Mouse (Mus musculus): ENCODE data around the gene Accs. TPM values are rescaled to one million over a fixed set of nuclear protein-coding genes. Genes with fewer than 3 reads are reported as not detected.

Gene Accs
- total and polyA plus RNA-seq, 2 experiments from 2014 or later = 5.1 to 15.2 TPM

DNA sequence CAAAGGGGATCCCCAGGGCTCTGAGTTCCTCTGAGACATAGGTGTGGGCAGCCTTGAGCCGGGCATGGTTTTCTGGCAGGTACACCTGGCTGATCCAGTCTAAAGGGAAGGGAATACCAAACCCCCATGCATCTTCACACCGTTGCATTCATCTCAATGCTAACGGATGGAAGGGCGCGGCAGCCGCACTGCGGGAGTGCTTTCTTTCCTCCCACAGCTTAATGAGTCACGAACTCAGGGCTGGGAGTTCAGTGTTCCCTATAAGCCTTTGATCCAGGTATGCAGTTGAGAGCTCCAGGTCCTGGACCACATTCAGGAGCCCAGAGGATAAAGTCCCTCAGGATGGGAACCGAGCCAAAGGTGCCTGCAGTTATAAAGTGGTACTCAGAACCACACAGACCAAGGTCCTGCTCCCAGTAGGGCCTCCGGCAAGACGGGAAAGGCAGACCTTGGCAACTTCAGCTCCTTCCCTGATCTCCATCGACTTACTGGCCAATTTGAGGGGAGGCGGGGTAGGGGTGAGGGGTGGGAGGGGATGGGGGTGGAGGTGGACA lies 13.4 kb downstream of the Accs start:
- Histone ChIP-seq H3K9me3 (ENCODE audit: low read length) (no peaks in the 10 kb centered on the region), H3K4me2 (ENCODE audit: low read depth) (no peak overlapping the region)
- 63% methylated on average over 13 of the region's 13 CpGs for WGBS

DNA sequence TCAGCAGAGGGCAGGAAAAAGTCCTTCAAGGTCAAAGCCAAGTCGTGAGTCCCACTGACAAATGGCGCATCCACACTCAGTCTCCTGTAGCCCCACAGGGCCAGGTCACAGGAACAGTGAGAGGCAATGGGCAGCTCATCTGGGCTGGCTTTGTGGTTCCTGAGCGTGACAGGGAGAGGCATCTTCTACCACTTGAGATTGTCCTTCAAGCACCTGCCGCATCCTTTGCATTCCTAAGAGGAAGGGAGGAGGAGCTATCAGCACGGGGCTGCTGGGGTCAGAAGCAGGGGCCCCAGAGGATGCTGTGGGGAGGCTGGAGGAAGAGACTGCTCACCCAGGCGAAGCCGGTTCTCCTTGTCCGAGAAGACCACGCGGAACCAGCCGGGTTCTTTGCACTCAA lies 14.1 kb downstream of the Accs start:
- 86% methylated on average over 11 of the region's 11 CpGs for WGBS
- Histone ChIP-seq H3K27me3 (ENCODE audit: insufficient read depth, low read length) (no peaks in the 10 kb centered on the region), H3K36me3 (ENCODE audit: insufficient read depth) (peaks cover 20% of the 10 kb centered on the region), H3K9ac (no peak overlapping the region), H3K4me1 (ENCODE audit: insufficient read depth) (no peaks in the 10 kb centered on the region), H3K4me3 (ENCODE audit: low read depth, low read length) (no peak overlapping the region), H3K9me3 (ENCODE audit: low read length) (no peaks in the 10 kb centered on the region), H3K4me2 (ENCODE audit: low read depth) (no peak overlapping the region), H3K27ac (ENCODE audit: low read depth, low read length) (peak overlapping the region; percentile 10; the same call in 1 of the 2 replicates)
- no peak for TF ChIP-seq CTCF (IDR thresholded peaks at IDR 0.05; ENCODE audit: low read depth)
- ATAC-seq (no peak), DNase-seq (no peak)

More for the DNA sequence above, 13.4 kb downstream of the Accs start:
- H3K9ac ChIP-seq = no peak overlapping the region
- ATAC-seq = no peak
- H3K27me3 ChIP-seq (ENCODE audit: insufficient read depth, low read length) = no peaks in the 10 kb centered on the region
- no peak for DNase-seq
- H3K4me3 ChIP-seq (ENCODE audit: low read depth, low read length) = no peak overlapping the region
- no peak overlapping the region for H3K27ac ChIP-seq (ENCODE audit: low read depth, low read length)
- no peaks in the 10 kb centered on the region for H3K4me1 ChIP-seq (ENCODE audit: insufficient read depth)
- TF ChIP-seq CTCF (IDR thresholded peaks at IDR 0.05; ENCODE audit: low read depth) = no peak
- H3K36me3 ChIP-seq (ENCODE audit: insufficient read depth) = peaks cover 23% of the 10 kb centered on the region

DNA sequence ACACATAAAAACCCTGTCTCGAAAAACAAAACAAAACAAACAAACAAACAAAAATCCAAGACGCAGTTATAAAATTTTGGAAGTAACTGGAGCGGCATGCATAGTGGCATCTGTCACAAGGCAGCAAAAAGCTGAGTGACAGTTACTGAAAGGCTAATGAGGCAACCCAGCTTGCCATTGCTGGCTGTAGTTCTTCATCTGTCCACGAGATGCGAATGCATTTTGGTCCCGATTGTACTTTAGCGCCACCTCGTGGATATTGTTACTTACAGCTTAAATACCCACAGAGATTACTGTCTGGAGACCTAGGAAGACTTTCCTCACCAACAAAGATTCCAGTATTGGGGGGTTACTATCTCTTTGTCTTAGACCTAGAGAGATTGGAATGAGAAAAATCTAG lies 26.2 kb downstream of the Accs start:
- Histone ChIP-seq H3K4me1 (ENCODE audit: insufficient read depth) (peaks cover 7% of the 10 kb centered on the region; the same call in 1 of the 2 replicates), H3K4me3 (ENCODE audit: low read depth, low read length) (no peak overlapping the region), H3K4me2 (ENCODE audit: low read depth) (no peak overlapping the region), H3K27ac (ENCODE audit: low read depth, low read length) (no peak overlapping the region), H3K36me3 (ENCODE audit: insufficient read depth) (no peaks in the 10 kb centered on the region), H3K27me3 (ENCODE audit: insufficient read depth, low read length) (no peaks in the 10 kb centered on the region), H3K9ac (no peak overlapping the region), H3K9me3 (ENCODE audit: low read length) (no peaks in the 10 kb centered on the region)
- WGBS = 8% methylated on average over 8 of the region's 8 CpGs
- peak; percentile 99 for TF ChIP-seq CTCF (IDR thresholded peaks at IDR 0.05; ENCODE audit: low read depth)
- ATAC-seq = peak; percentile 68
- peak; percentile 94 for DNase-seq

DNA sequence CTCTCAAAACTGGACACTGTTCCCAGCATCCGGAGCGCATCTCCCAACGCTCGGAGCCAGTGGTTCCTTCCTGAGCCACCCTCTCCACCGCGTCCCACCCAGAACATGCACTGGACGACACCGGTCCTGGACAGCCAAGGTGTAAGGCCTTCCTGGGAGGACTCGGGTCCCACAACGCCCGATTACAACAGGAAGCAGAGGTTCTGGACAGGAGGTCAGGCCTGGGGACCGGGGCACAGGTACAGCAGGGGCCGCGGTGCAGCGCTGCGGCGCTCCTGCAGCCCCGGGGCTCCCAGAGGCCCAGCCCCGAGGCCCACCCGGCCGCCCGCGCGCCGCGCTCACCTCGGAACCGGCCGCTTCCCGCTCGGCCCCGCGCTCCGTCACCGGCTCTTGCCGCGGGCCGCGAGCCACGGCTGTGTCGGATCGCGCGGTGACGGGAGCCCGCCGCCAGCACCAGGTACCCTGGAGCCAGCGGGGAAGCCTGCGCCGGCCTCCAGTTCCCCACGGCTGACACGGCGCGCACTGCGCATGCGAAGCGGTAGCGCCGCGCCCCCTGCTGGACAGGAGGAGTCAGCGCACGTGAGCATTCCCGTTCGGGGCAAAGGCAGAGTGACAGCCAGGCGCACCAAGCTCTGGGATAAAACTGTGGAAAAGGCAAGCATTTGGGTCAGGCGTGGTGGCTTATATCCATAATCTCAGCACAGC lies 27.5 kb downstream of the Accs start, which contains the start of gene Ext2:
Gene Ext2, minus strand, starts transcription at position 524 of the 705 bp plus-strand sequence.
- peak; percentile 96 for ATAC-seq
- H3K36me3 ChIP-seq (ENCODE audit: insufficient read depth) = no peaks in the 10 kb centered on the region
- H3K9me3 ChIP-seq (ENCODE audit: low read length) = no peaks in the 10 kb centered on the region
- H3K27ac ChIP-seq (ENCODE audit: low read depth, low read length) = peak within 1 kb of the TSS; percentile 50; the same call in 1 of the 2 replicates
- H3K4me1 ChIP-seq (ENCODE audit: insufficient read depth) = peaks cover 7% of the 10 kb centered on the region; the same call in 1 of the 2 replicates
- TF ChIP-seq CTCF (IDR thresholded peaks at IDR 0.05; ENCODE audit: low read depth) = peak; percentile 99
- peak within 1 kb of the TSS; percentile 96 for H3K9ac ChIP-seq
- peak within 1 kb of the TSS; percentile 65 for H3K4me2 ChIP-seq (ENCODE audit: low read depth)
- 2% methylated on average over 66 of the region's 66 CpGs for WGBS
- no peaks in the 10 kb centered on the region for H3K27me3 ChIP-seq (ENCODE audit: insufficient read depth, low read length)
- H3K4me3 ChIP-seq (ENCODE audit: low read depth, low read length) = peak within 1 kb of the TSS; percentile 99
- peak; percentile 94 for DNase-seq

DNA sequence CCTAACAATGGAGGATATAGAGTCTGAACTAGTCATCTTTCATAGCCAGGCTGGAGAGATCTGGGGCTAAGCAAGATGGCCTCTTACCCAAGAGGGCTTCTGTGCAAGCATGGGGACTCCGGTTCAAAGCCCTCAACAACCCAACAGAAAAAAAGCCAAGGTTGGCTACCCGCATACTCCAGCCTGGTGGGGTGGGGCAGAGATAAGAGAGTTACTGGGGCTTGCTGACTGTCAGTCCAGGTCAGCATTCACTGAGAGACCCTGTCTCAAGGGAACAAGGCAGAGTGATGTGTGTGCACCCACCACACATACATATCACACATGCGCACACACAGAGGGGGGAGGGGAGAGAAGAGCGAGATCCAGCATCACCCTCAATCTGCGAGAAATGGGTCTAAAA lies 32.0 kb downstream of the Accs start:
- WGBS = 97% methylated on average over 5 of the region's 5 CpGs
- Histone ChIP-seq H3K36me3 (ENCODE audit: insufficient read depth) (peaks cover 7% of the 10 kb centered on the region), H3K27me3 (ENCODE audit: insufficient read depth, low read length) (no peaks in the 10 kb centered on the region), H3K9ac (no peak overlapping the region), H3K4me1 (ENCODE audit: insufficient read depth) (peaks cover 7% of the 10 kb centered on the region; the same call in 1 of the 2 replicates), H3K27ac (ENCODE audit: low read depth, low read length) (no peak overlapping the region), H3K4me2 (ENCODE audit: low read depth) (no peak overlapping the region), H3K4me3 (ENCODE audit: low read depth, low read length) (no peak overlapping the region), H3K9me3 (ENCODE audit: low read length) (no peaks in the 10 kb centered on the region)
- no peak for ATAC-seq
- no peak for TF ChIP-seq CTCF (IDR thresholded peaks at IDR 0.05; ENCODE audit: low read depth)
- no peak for DNase-seq

DNA sequence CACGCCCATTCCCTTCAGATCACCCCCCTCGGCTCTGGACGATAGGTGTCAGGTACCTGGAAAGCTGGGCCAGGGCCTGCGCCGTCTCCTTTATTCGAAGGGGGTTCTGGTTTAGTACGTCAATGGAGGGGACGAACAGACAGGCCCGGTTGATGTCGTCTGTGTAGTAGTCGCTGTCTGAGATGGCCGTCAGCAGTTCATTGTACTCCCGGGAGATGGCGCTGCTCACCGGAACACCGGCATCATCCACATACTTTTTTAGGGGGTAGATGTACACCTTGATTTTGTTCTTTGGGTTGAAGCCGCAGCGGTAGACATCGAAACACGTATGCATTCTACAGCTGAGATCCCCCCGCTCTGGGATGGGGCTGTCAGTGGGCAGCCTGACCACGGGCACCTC lies 36.4 kb downstream of the Accs start:
- no peaks in the 10 kb centered on the region for H3K27me3 ChIP-seq (ENCODE audit: insufficient read depth, low read length)
- H3K27ac ChIP-seq (ENCODE audit: low read depth, low read length) = no peak overlapping the region
- H3K9ac ChIP-seq = no peak overlapping the region
- ATAC-seq (no peak), DNase-seq (no peak)
- WGBS = 92% methylated on average over 22 of the region's 22 CpGs
- no peaks in the 10 kb centered on the region for H3K4me1 ChIP-seq (ENCODE audit: insufficient read depth)
- TF ChIP-seq CTCF (IDR thresholded peaks at IDR 0.05; ENCODE audit: low read depth) = no peak
- no peaks in the 10 kb centered on the region for H3K9me3 ChIP-seq (ENCODE audit: low read length)
- H3K4me2 ChIP-seq (ENCODE audit: low read depth) = no peak overlapping the region
- H3K4me3 ChIP-seq (ENCODE audit: low read depth, low read length) = no peak overlapping the region
- peaks cover 50% of the 10 kb centered on the region for H3K36me3 ChIP-seq (ENCODE audit: insufficient read depth)

DNA sequence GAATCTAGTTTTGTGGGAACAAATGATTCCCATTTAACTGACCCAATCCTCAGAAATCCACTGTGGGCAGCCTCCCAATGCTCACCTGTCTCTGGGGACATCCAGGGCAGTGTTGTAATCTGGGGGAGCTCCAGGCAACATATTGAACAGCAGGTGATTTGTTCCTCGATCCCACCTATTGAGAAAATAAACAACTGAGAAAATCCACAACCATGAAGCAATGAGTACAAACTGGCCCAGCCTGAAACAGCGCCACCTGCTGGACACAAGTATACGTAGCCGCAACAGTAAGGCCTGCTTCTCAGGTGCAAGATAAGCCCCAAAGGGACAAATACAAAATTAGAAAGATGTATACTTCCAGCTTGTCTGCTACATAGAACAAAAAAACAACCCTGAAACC lies 37.9 kb downstream of the Accs start:
- Histone ChIP-seq H3K27ac (ENCODE audit: low read depth, low read length) (no peak overlapping the region), H3K4me3 (ENCODE audit: low read depth, low read length) (no peak overlapping the region), H3K27me3 (ENCODE audit: insufficient read depth, low read length) (no peaks in the 10 kb centered on the region), H3K4me2 (ENCODE audit: low read depth) (no peak overlapping the region), H3K4me1 (ENCODE audit: insufficient read depth) (no peaks in the 10 kb centered on the region), H3K9me3 (ENCODE audit: low read length) (no peaks in the 10 kb centered on the region), H3K36me3 (ENCODE audit: insufficient read depth) (peaks cover 61% of the 10 kb centered on the region), H3K9ac (no peak overlapping the region)
- 34% methylated on average over 4 of the region's 4 CpGs for WGBS
- ATAC-seq (peak; percentile 63; the same call in 1 of the 2 replicates), DNase-seq (peak; percentile 68)
- TF ChIP-seq CTCF (IDR thresholded peaks at IDR 0.05; ENCODE audit: low read depth) = peak; percentile 87

Data from forebrain, postnatal 0 days (tissue).